Mouse (Mus musculus) brain, adult 2 months (tissue): ENCODE measurements at regions not wholly inside any gene's neighbourhood (a gene's known extent, or its start where the extent isn't known, plus 50 kb on each side); places are given as distances from the start of the nearest gene placed in this dataset.

Experiments
- DNase-seq: peaks from one replicate; pipeline ENCODE4 v3.0.0; 2011; ENCODE audit warnings: low read depth, low spot score

GRCm38 (mm10) chr8:30797341-30797740 is 2631.2 kb upstream of the 5930422O12Rik start:
- DNase-seq = peak; percentile 19

- DNase-seq = no peak
These were observed 2611.5 kb upstream of the 5930422O12Rik start for GRCm38 (mm10) chr8:30817028-30817427.

- DNase-seq = no peak
These were observed 2605.5 kb upstream of the 5930422O12Rik start for GRCm38 (mm10) chr8:30822835-30823587.

- DNase-seq = no peak
These were observed 2604.9 kb upstream of the 5930422O12Rik start for GRCm38 (mm10) chr8:30823588-30823938.

GRCm38 (mm10) chr8:30826021-30826420 is 2602.5 kb upstream of the 5930422O12Rik start:
- no peak for DNase-seq

GRCm38 (mm10) chr8:30838056-30838455 is 2590.5 kb upstream of the 5930422O12Rik start:
- peak; percentile 42 for DNase-seq

GRCm38 (mm10) chr8:30840064-30840463 is 2588.4 kb upstream of the 5930422O12Rik start:
- peak; percentile 70 for DNase-seq

- DNase-seq = peak; percentile 22
These were observed 2565.5 kb upstream of the 5930422O12Rik start for GRCm38 (mm10) chr8:30863017-30863416.

- DNase-seq = no peak
These were observed 2522.3 kb upstream of the 5930422O12Rik start for GRCm38 (mm10) chr8:30906044-30906695.

GRCm38 (mm10) chr8:30913664-30914063 is 2514.8 kb upstream of the 5930422O12Rik start:
- no peak for DNase-seq

- DNase-seq = no peak
These were observed 2513.4 kb upstream of the 5930422O12Rik start for GRCm38 (mm10) chr8:30915127-30915526.

- DNase-seq = peak; percentile 67
These were observed 2512.8 kb upstream of the 5930422O12Rik start for GRCm38 (mm10) chr8:30915601-30916171.

GRCm38 (mm10) chr8:30916184-30916751 is 2512.2 kb upstream of the 5930422O12Rik start:
- DNase-seq = peak; percentile 41

GRCm38 (mm10) chr8:30921451-30921850 is 2507.1 kb upstream of the 5930422O12Rik start:
- DNase-seq = no peak

- peak; percentile 92 for DNase-seq
These were observed 2505.0 kb upstream of the 5930422O12Rik start for GRCm38 (mm10) chr8:30923301-30924159.

- no peak for DNase-seq
These were observed 2504.4 kb upstream of the 5930422O12Rik start for GRCm38 (mm10) chr8:30924160-30924534.

GRCm38 (mm10) chr8:30924656-30925055 is 2503.9 kb upstream of the 5930422O12Rik start:
- no peak for DNase-seq

GRCm38 (mm10) chr8:30937449-30938075 is 2490.9 kb upstream of the 5930422O12Rik start:
- DNase-seq = no peak

- DNase-seq = no peak
These were observed 2487.6 kb upstream of the 5930422O12Rik start for GRCm38 (mm10) chr8:30940901-30941300.

GRCm38 (mm10) chr8:30941511-30942175 is 2486.9 kb upstream of the 5930422O12Rik start:
- DNase-seq = no peak
